Mouse (Mus musculus): Measurements from ENCODE around the gene Elmod3.

Gene Elmod3

GRCm38 (mm10) chr6:72597956-72598753 is at the start of gene Elmod3, which contains the start of gene Retsat:
Gene Elmod3, minus strand, starts transcription at chr6:72598413.
Gene Retsat, plus strand, starts transcription at chr6:72598475.
- peak; percentile 93 for DNase-seq (ENCODE audit: low read depth)

GRCm38 (mm10) chr6:72647383-72647820 is 49.2 kb upstream of the Elmod3 start:
- DNase-seq (ENCODE audit: low read depth): no peak

- DNase-seq (ENCODE audit: low read depth): no peak
These were observed 47.2 kb upstream of the Elmod3 start for GRCm38 (mm10) chr6:72645364-72645763.

- DNase-seq (ENCODE audit: low read depth): no peak
These were observed 46.4 kb upstream of the Elmod3 start for GRCm38 (mm10) chr6:72644576-72644975.

GRCm38 (mm10) chr6:72641218-72641954 is 43.2 kb upstream of the Elmod3 start:
- no peak for DNase-seq (ENCODE audit: low read depth)

- no peak for DNase-seq (ENCODE audit: low read depth)
These were observed 38.7 kb upstream of the Elmod3 start for GRCm38 (mm10) chr6:72636940-72637339.

GRCm38 (mm10) chr6:72635760-72636431 is 37.7 kb upstream of the Elmod3 start:
- no peak for DNase-seq (ENCODE audit: low read depth)

GRCm38 (mm10) chr6:72634311-72634710 is 36.1 kb upstream of the Elmod3 start:
- no peak for DNase-seq (ENCODE audit: low read depth)

- DNase-seq (ENCODE audit: low read depth): no peak
These were observed 33.5 kb upstream of the Elmod3 start for GRCm38 (mm10) chr6:72631700-72632099.

- DNase-seq (ENCODE audit: low read depth): no peak
These were observed 32.7 kb upstream of the Elmod3 start for GRCm38 (mm10) chr6:72630961-72631360.

- no peak for DNase-seq (ENCODE audit: low read depth)
These were observed 32.2 kb upstream of the Elmod3 start for GRCm38 (mm10) chr6:72630370-72630769.

- DNase-seq (ENCODE audit: low read depth): no peak
These were observed 29.1 kb upstream of the Elmod3 start for GRCm38 (mm10) chr6:72627276-72627675.

GRCm38 (mm10) chr6:72626391-72626790 is 28.2 kb upstream of the Elmod3 start:
- DNase-seq (ENCODE audit: low read depth): no peak

GRCm38 (mm10) chr6:72623661-72624402 is 25.6 kb upstream of the Elmod3 start:
- DNase-seq (ENCODE audit: low read depth): no peak

GRCm38 (mm10) chr6:72622917-72623316 is 24.7 kb upstream of the Elmod3 start:
- no peak for DNase-seq (ENCODE audit: low read depth)

- no peak for DNase-seq (ENCODE audit: low read depth)
These were observed 22.7 kb upstream of the Elmod3 start for GRCm38 (mm10) chr6:72620920-72621319.

- DNase-seq (ENCODE audit: low read depth): no peak
These were observed 21.7 kb upstream of the Elmod3 start for GRCm38 (mm10) chr6:72619734-72620532.

- DNase-seq (ENCODE audit: low read depth): peak; percentile 83
These were observed 18.6 kb upstream of the Elmod3 start, which contains the start of gene Tgoln1 for GRCm38 (mm10) chr6:72616643-72617288. Gene Tgoln1, minus strand, starts transcription at chr6:72617000.

- no peak for DNase-seq (ENCODE audit: low read depth)
These were observed 17.6 kb upstream of the Elmod3 start for GRCm38 (mm10) chr6:72615561-72616375.

Data from fibroblast of lung, adult 2 months (primary cell).